Mouse (Mus musculus) MEL (cell line): Measurements from ENCODE around the gene Zzef1. TPM values are rescaled to one million over a fixed set of nuclear protein-coding genes. Genes with fewer than 3 reads are reported as not detected.

Source experiments
- DNase-seq: peaks from one replicate; pipeline ENCODE4 v3.0.0; 2011; ENCODE audit warnings: low read depth, low spot score
- H3K27ac ChIP-seq: 2 replicates; pipeline ENCODE4 v1.5.1; 2012; ENCODE audit warnings: low read depth, mild to moderate bottlenecking, control low read depth, low read length, moderate library complexity; ENCODE audit not compliant: control insufficient read depth
- H3K27me3 ChIP-seq, 2 experiments: fragments of 150-350 bp in 1 of 2; sonication (generic) in 1 of 2; 2 replicates each; pipeline ENCODE4 v1.6.1; 2012; ENCODE audit warnings: low read length in 2 of 2, mild to moderate bottlenecking in 2 of 2, improper control_type of control experiment in 1 of 2, moderate library complexity in 1 of 2; ENCODE audit not compliant: insufficient read depth in 2 of 2, control insufficient read depth in 1 of 2
- H3K36me3 ChIP-seq, 2 experiments: 2 replicates each; pipeline ENCODE4 v1.6.1; 2012 to 2014; ENCODE audit warnings: low read length in 2 of 2, improper control_type of control experiment in 1 of 2, inconsistent platforms in 1 of 2, mild to moderate bottlenecking in 1 of 2; ENCODE audit not compliant: insufficient read depth in 2 of 2, control insufficient read depth in 1 of 2
- H3K4me1 ChIP-seq, 2 experiments: fragments of 150-350 bp in 1 of 2; sonication (generic) in 1 of 2; 2 replicates each; pipeline ENCODE4 v1.6.1; 2012; ENCODE audit warnings: low read length in 2 of 2, improper control_type of control experiment in 1 of 2, mild to moderate bottlenecking in 1 of 2; ENCODE audit not compliant: insufficient read depth in 2 of 2, control insufficient read depth in 1 of 2
- H3K4me3 ChIP-seq, 2 experiments: fragments of 150-350 bp in 1 of 2; sonication (generic) in 1 of 2; 2 replicates each; pipeline ENCODE4 v1.5.1; 2012; ENCODE audit warnings: low read depth in 2 of 2, low read length in 2 of 2, mild to moderate bottlenecking in 2 of 2, moderate library complexity in 2 of 2, control low read depth in 1 of 2, improper control_type of control experiment in 1 of 2; ENCODE audit not compliant: control insufficient read depth in 1 of 2, insufficient read depth in 1 of 2
- H3K79me2 ChIP-seq: 2 replicates; pipeline ENCODE4 v1.6.1; 2012; ENCODE audit warnings: mild to moderate bottlenecking, low read length, moderate library complexity; ENCODE audit not compliant: control insufficient read depth, poor library complexity, insufficient read depth
- H3K9ac ChIP-seq: 2 replicates; pipeline ENCODE4 v1.6.1; 2012; ENCODE audit warnings: low read depth, mild to moderate bottlenecking, control low read depth, low read length, moderate library complexity; ENCODE audit not compliant: control insufficient read depth, poor library complexity, severe bottlenecking
- H3K9me3 ChIP-seq: fragments of 150-350 bp; sonication (generic); replicated peaks from 2 replicates; pipeline ENCODE4 v1.6.1; 2012; ENCODE audit warnings: mild to moderate bottlenecking, low read length, improper control_type of control experiment, moderate library complexity; ENCODE audit not compliant: insufficient read depth
- BHLHE40 ChIP-seq: IDR thresholded peaks from 2 replicates; pipeline ENCODE4 v1.6.1; 2012; ENCODE audit warnings: low read depth, mild to moderate bottlenecking, inconsistent platforms, low read length, improper control_type of control experiment, borderline replicate concordance
- CHD1 ChIP-seq: IDR thresholded peaks from 2 replicates; pipeline ENCODE4 v1.6.1; 2012; ENCODE audit warnings: low read depth, mild to moderate bottlenecking, inconsistent platforms, low read length, improper control_type of control experiment
- CHD2 ChIP-seq: IDR thresholded peaks from 2 replicates; pipeline ENCODE4 v1.6.1; 2011; ENCODE audit warnings: low read length, improper control_type of control experiment
- E2F4 ChIP-seq: IDR thresholded peaks from 2 replicates; pipeline ENCODE4 v1.6.1; 2011; ENCODE audit warnings: low read depth, low read length, improper control_type of control experiment, borderline replicate concordance
- ETS1 ChIP-seq: IDR thresholded peaks from 2 replicates; pipeline ENCODE4 v1.6.1; 2012; ENCODE audit warnings: low read depth, mild to moderate bottlenecking, inconsistent platforms, low read length, improper control_type of control experiment, moderate library complexity
- GATA1 ChIP-seq: IDR thresholded peaks from 2 replicates; pipeline ENCODE4 v1.6.1; 2011; ENCODE audit warnings: low read depth, low read length, improper control_type of control experiment
- MEF2A ChIP-seq: IDR thresholded peaks from 2 replicates; pipeline ENCODE4 v1.6.1; 2014; ENCODE audit warnings: low read depth, mild to moderate bottlenecking, inconsistent platforms, low read length, improper control_type of control experiment; ENCODE audit not compliant: poor library complexity, insufficient replicate concordance, severe bottlenecking; ENCODE audit errors: extremely low read depth
- MXI1 ChIP-seq: IDR thresholded peaks from 2 replicates; pipeline ENCODE4 v1.6.1; 2011; ENCODE audit warnings: mild to moderate bottlenecking, low read depth, low read length, improper control_type of control experiment
- MYB ChIP-seq: IDR thresholded peaks from 2 replicates; pipeline ENCODE4 v1.6.1; 2011; ENCODE audit warnings: mild to moderate bottlenecking, low read depth, low read length, improper control_type of control experiment
- NELFE ChIP-seq: IDR thresholded peaks from 2 replicates; pipeline ENCODE4 v1.6.1; 2011; ENCODE audit warnings: low read depth, low read length, improper control_type of control experiment
- NRF1 ChIP-seq: IDR thresholded peaks from 2 replicates; pipeline ENCODE4 v1.6.1; 2014; ENCODE audit warnings: low read depth, mild to moderate bottlenecking, inconsistent platforms, low read length, improper control_type of control experiment, moderate library complexity; ENCODE audit not compliant: poor library complexity, insufficient read depth, severe bottlenecking
- POLR2AphosphoS2 ChIP-seq: IDR thresholded peaks from 2 replicates; pipeline ENCODE4 v1.6.1; 2011; ENCODE audit warnings: low read length, improper control_type of control experiment
- RAD21 ChIP-seq: IDR thresholded peaks from 2 replicates; pipeline ENCODE4 v1.6.1; 2011; ENCODE audit warnings: mild to moderate bottlenecking, low read depth, low read length, improper control_type of control experiment
- TAL1 ChIP-seq: IDR thresholded peaks from 2 replicates; pipeline ENCODE4 v1.6.1; 2012; ENCODE audit warnings: mild to moderate bottlenecking, inconsistent platforms, low read length, moderate library complexity, mixed read lengths
- USF1 ChIP-seq: IDR thresholded peaks from 2 replicates; pipeline ENCODE4 v1.6.1; 2014; ENCODE audit warnings: low read depth, mild to moderate bottlenecking, inconsistent platforms, low read length, improper control_type of control experiment, moderate library complexity
- USF2 ChIP-seq, 2 experiments: IDR thresholded peaks; 2 replicates each; pipeline ENCODE4 v1.6.1; 2011 to 2012; ENCODE audit warnings: improper control_type of control experiment in 2 of 2, low read length in 2 of 2, borderline replicate concordance in 1 of 2, inconsistent platforms in 1 of 2, low read depth in 1 of 2, mild to moderate bottlenecking in 1 of 2; ENCODE audit not compliant: insufficient read depth in 1 of 2
- ZC3H11A ChIP-seq: IDR thresholded peaks from 2 replicates; pipeline ENCODE4 v1.6.1; 2012; ENCODE audit warnings: low read depth, mild to moderate bottlenecking, inconsistent platforms, low read length, improper control_type of control experiment
- polyA plus RNA-seq, 2 experiments: library from polyadenylated mRNA; stranded (reverse) in 1 of 2; unstranded in 1 of 2; fragments of >175 nt in 1 of 2; fragments of >200 nt in 1 of 2; gene quantifications; 2 replicates each; pipeline versions ENCODE4 v1.2.1 to v1.2.4; 2012; ENCODE audit warnings: low replicate concordance in 2 of 2, low read depth in 1 of 2; ENCODE audit not compliant: insufficient read length in 2 of 2, insufficient read depth in 1 of 2, missing spikeins in 1 of 2
- total RNA-seq: library from RNA; depleted of rRNA; stranded (reverse); fragments of 300-350 nt; gene quantifications from 2 replicates; pipeline ENCODE4 v1.2.3, GENCODE M21; 2012

Zzef1 gene
- total and polyA plus RNA-seq, 3 experiments: 13.3 to 17.6 TPM; not detected in 1

GRCm38 (mm10) chr11:72861236-72861635 lies 65.2 kb downstream of the Zzef1 start:
- no peak overlapping the region for H3K27ac ChIP-seq
- no peaks in the 10 kb centered on the region for H3K9me3 ChIP-seq
- H3K79me2 ChIP-seq: no peaks in the 10 kb centered on the region
- peaks cover 0 to 28% of the 10 kb centered on the region in 2 experiments; a peak in 2 of 4 replicates for H3K36me3 ChIP-seq
- DNase-seq: no peak
- H3K4me1 ChIP-seq: no peaks in the 10 kb centered on the region
- no peak for TF ChIP-seq NRF1
- no peak for TF ChIP-seq ZC3H11A
- TF ChIP-seq NELFE: no peak
- no peak for TF ChIP-seq MXI1
- TF ChIP-seq POLR2AphosphoS2: no peak
- no peak for TF ChIP-seq MYB
- no peak for TF ChIP-seq CHD2
- no peak for TF ChIP-seq CHD1
- no peak overlapping the region for H3K4me3 ChIP-seq
- no peaks in the 10 kb centered on the region for H3K27me3 ChIP-seq
- no peak overlapping the region for H3K9ac ChIP-seq

GRCm38 (mm10) chr11:72866446-72866845 lies 70.4 kb downstream of the Zzef1 start:
- Histone ChIP-seq H3K36me3 (peaks cover 0 to 48% of the 10 kb centered on the region in 2 experiments; a peak in 2 of 4 replicates), H3K9ac (no peak overlapping the region), H3K27ac (no peak overlapping the region), H3K4me1 (no peaks in the 10 kb centered on the region), H3K4me3 (no peak overlapping the region), H3K27me3 (no peaks in the 10 kb centered on the region), H3K79me2 (no peaks in the 10 kb centered on the region), H3K9me3 (no peaks in the 10 kb centered on the region)
- DNase-seq: no peak
- no peak for TF ChIP-seq ETS1
- no peak for TF ChIP-seq MEF2A
- no peak for TF ChIP-seq BHLHE40
- TF ChIP-seq RAD21: no peak
- TF ChIP-seq E2F4: no peak
- TF ChIP-seq USF2 (IDR thresholded peaks at IDR 0.05; ENCODE audit: borderline replicate concordance in 1 of 2, insufficient read depth in 1 of 2, low read depth in 1 of 2, low read length in 2 of 2): no peak
- TF ChIP-seq GATA1: no peak
- TF ChIP-seq TAL1: no peak
- no peak for TF ChIP-seq USF1
